Mouse (Mus musculus) layer of hippocampus, adult 18-20 months (tissue): ENCODE data around the gene Sdc4. TPM values are rescaled to one million over a fixed set of nuclear protein-coding genes. Genes with fewer than 3 reads are reported as not detected.

Experiments used
- DNase-seq, 2 experiments: peaks; one replicate each; pipeline ENCODE4 v3.0.0; 2022; ENCODE audit warnings: low spot score in 2 of 2
- total RNA-seq, 2 experiments: library from RNA; stranded (reverse); gene quantifications; 2 replicates each; pipeline ENCODE4 v1.2.3; 2021

Sdc4 gene
- total RNA-seq, 2 experiments from 2014 or later: 122 to 140 TPM

GRCm38 (mm10) chr2:164452000-164452676 lies 8.5 kb upstream of the Sdc4 start:
- no peak for DNase-seq

GRCm38 (mm10) chr2:164449341-164450042 lies 5.8 kb upstream of the Sdc4 start:
- DNase-seq: no peak

DNA sequence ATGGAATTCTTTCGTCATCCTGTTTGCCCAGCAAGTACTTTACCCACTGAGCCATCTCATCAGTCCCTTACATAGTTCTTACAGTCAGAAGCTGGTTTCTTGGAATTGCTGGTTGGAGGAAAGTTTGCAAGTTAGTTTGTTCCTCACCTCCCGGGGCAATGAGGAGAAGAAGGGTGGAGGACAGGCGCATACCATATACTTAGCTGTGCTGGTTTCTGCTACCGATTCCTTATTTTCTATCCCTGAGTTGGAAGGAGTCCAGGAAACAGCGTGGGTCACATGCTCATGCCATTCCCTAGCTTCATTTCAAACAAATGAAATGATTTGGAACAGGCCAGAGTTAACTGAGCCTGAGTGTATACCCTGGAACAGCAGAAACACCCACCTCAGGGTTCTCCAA lies 5.2 kb upstream of the Sdc4 start:
- no peak for DNase-seq

GRCm38 (mm10) chr2:164448140-164448539 lies 4.5 kb upstream of the Sdc4 start:
- no peak for DNase-seq

GRCm38 (mm10) chr2:164446086-164446469 lies 2.4 kb upstream of the Sdc4 start:
- no peak for DNase-seq

DNA sequence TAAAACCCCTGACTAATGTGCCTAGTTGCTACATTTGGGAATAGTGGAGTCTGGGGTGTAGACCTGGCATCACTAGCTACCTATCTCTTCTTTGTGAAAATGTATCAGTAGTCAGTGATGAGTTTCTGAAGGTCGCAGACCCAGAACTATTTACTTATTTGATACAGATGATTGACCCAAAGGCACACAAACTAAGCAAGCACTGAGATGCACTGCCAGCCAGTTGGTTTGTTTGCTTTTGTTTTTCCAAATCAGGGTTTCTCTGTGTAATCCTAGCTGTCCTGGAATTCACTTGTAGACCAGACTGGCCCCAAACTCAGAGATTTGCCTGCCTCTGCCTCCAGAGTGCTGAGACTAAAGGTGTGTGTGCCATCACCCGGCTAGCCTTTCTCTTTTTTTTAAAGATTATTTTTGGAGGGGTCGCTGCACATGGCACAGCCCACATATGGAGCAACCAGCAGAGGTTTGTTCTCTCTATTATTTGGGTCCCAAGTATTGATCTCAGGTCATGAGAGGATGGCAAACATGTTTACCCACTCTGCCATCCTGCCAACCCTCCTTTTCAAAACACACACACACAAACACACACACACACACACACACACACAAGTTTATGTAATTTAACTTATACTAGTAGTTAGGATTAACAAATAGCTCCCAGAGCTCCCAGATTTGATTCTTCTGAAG lies 1.9 kb upstream of the Sdc4 start:
- DNase-seq: no peak

DNA sequence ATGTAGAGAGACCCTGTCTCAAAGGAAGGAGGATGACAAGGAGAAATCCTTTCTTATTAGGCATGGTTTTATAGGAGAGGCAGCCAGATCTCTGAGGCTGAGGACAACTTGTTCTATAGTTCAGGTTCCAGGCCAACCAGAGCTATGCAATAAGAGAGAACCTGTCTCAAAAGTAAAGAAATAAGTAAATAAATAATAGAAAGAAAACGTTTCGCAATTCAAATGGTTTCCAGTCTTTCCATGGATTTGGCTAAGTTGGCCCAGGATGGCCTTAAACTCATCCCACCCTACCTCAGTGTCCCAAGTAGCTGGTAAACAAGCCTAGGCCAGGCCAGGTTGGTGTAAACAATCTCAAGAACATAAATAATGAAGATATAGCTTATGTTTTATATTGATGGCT lies 1.0 kb upstream of the Sdc4 start:
- no peak for DNase-seq

GRCm38 (mm10) chr2:164443051-164443437 lies 643 bp downstream of the Sdc4 start:
- DNase-seq: peak; percentile 47 to 73

GRCm38 (mm10) chr2:164442315-164443050 lies 1.2 kb downstream of the Sdc4 start:
- no peak for DNase-seq

DNA sequence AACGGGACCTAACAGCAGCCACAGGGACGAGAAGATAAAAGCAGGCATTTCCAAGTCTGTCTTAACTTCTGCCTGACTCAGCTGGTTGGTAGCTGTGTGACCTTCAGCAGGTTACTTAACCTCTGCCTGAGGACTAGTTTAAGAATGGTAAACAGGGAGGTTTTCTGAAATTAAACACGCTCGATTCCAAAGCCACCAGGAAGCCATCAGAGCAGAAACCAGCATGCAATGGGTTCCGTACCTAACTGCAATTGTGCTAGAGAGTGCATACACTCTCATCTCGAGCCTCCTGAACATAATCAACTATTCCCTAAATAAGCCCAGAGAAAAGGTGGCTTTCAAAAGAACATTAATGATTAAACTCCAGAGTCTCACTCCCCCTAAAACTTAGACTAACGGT lies 2.0 kb downstream of the Sdc4 start:
- no peak for DNase-seq

DNA sequence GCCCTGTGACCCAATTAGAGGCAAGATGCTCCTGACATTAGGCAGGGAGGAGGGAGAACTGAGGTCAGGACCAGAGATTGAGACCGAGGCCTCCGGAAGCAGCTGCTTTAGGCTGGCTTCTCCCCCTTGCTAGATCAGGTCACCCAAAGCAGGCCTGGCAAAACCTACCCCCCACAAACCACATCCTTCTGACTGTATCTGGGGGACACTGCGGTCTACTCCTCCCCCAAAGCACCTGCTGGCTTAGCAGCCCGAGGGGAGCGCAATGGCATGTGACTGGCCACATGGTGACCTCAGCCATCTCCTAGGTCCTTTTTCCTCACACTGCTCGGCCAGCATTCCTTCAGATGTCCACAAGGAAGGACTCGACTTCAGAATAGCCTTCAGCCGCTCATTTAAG lies 2.5 kb downstream of the Sdc4 start:
- no peak for DNase-seq

- no peak for DNase-seq
Observed at GRCm38 (mm10) chr2:164440314-164440713, 3.4 kb downstream of the Sdc4 start.

DNA sequence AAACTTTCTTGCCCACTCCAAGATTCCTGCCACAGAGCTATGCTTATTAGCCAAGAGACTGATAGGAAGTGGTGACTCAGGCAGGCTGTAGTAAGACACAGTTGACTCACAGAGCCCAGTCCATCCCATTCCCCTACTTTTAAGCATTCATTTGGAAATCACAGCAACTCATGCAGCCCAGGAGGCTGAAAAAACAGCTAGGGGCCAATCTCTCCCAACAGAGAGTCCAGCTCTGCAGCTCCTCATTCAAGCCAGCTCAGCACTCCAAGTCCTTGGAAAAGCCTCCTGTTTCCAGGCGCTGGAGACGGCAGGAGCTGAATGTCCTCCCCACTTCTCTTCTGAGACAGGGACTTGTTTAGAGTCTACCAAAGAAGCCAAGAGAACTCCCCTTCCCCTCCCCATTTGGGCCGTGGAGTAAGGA lies 4.7 kb downstream of the Sdc4 start:
- peak in 1 of 2 experiments; percentile 64 for DNase-seq

- no peak for DNase-seq
Observed at GRCm38 (mm10) chr2:164438257-164438656, 5.4 kb downstream of the Sdc4 start.

- no peak for DNase-seq
Observed at GRCm38 (mm10) chr2:164437710-164438109, 6.0 kb downstream of the Sdc4 start.

DNA sequence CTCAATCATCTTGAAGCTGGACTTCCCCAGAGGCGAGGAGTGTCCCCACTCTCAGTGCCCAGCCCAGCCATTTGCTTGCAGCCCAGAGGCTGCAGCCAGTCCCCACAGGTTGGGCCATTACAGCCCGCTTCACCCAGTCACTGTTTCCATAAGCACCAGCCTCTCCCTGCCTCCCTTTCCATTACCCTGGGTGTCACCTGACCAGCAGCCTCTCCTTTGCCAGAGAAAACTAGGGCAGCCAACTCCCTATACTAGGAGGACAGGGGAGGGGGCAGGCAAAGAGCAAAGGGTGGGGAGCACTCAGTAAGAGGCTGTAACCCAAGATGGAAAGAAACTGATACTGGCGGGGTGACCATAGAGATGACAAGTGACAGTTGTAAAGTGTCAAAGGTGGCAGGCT lies 6.7 kb downstream of the Sdc4 start:
- DNase-seq: no peak

DNA sequence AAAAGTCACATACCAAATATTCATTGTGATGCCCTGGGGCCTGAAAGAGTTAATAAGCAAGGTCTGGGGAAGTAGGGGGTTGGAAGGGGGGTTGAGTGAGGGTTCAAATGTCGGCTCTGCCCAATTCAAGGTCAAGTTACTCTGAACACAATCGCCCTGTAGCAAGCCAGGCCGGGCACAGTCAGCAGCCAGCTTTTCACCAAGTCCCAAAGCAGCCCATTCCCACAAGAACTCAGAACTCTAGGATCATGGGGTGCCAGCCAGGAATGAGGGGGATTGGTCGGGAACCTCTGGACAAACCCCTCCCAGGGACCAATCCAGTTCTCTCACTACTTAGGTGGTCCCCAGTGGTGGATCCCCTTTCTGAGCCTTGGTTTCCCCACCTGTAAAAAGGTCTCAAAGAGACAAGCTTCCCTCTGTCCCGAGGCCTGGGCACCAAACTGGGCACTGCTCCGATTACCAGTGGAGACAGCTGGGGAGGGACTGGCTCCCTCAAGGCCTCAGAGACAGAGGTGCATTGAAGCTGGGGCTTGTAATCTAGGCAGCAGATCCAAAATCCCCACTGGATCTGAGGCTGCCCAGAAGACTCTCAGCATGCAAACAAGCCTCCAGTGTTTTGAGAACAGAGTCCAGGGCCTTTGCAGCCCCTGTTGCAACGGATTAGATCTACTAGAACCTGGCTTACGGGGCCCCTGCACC lies 7.3 kb downstream of the Sdc4 start:
- peak in 1 of 2 experiments; percentile 50 for DNase-seq

- DNase-seq: no peak
Observed at GRCm38 (mm10) chr2:164435216-164436090, 8.2 kb downstream of the Sdc4 start.

DNA sequence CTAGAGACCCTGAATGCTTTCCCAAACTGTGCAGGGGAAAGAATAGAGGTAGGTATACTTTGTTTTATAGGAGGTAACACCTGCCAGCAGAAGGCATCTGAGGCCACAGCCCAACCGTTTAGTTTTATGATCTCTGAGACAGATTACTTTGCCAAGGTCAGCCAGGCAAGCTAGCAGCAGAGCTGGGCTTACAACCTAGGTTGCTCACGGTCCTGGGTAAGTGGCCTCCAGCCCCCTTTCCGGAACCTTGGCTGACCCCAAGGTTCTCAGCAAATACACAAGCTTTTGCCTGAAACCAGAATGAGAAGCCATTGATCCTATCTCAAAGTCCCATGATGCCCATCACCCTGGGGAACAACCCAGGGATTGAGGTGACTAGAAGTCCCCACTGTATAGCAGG lies 9.0 kb downstream of the Sdc4 start:
- DNase-seq: no peak

DNA sequence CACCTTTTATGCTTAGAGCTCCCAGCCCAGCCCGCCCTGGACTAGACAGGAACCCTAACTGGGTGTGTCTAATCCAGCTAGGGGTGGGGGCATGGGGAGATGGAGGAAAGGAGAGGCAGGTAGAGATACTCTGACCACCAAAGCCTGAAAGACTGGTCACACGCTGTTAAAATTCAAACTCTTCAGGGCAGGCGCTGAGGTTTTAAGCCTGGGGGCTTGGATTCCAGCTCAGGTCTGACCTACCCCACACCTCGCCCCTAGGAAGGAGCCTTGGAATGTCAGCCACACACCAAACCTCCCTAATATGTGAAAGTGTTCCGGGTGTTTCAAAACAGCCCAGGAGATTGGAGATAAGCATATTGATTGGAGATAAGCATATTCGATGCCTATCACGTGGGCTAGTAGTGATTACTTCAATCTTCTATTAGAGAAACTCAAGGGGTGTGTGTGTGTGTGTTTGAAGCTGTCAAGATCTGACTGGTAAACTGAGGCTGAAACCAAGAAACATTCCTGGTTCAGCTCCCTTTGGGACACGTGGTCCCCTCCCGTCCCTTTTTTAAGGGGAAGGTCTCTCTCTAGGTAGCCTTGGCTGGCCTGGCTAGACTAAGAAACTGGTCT lies 10.3 kb downstream of the Sdc4 start:
- no peak for DNase-seq
